Mouse (Mus musculus): ENCODE results near the gene Spic.
A peak's percentile ranks its signal among the peaks of the same experiment; 100 is the strongest.
"Not testable (repeated sequence)": the region's sequence is repeated elsewhere in the genome, so short reads cannot be mapped to it uniquely, and the experiment has no call there.

Spic gene

GRCm38 (mm10) chr10:88684925-88685324, at the start of gene Spic:
TSS of gene Spic (minus strand) at chr10:88685015.
- no peak for DNase-seq (ENCODE audit: low read depth in 1 of 2, low spot score in 2 of 2)

GRCm38 (mm10) chr10:88732309-88732622, 47.5 kb upstream of the Spic start:
- no peak for DNase-seq (ENCODE audit: low read depth in 1 of 2, low spot score in 2 of 2)

- no peak for DNase-seq (ENCODE audit: low read depth in 1 of 2, low spot score in 2 of 2)
These were observed 46.9 kb upstream of the Spic start for GRCm38 (mm10) chr10:88731496-88732308.

GRCm38 (mm10) chr10:88730571-88731495, 46.0 kb upstream of the Spic start, which contains the start of gene Arl1:
TSS of gene Arl1 (plus strand) at chr10:88730858.
- peak; percentile 79 to 87 for DNase-seq (ENCODE audit: low read depth in 1 of 2, low spot score in 2 of 2)

- no peak for DNase-seq (ENCODE audit: low read depth in 1 of 2, low spot score in 2 of 2)
These were observed 43.4 kb upstream of the Spic start for GRCm38 (mm10) chr10:88728166-88728565.

- DNase-seq (ENCODE audit: low read depth in 1 of 2, low spot score in 2 of 2) = peak in 1 of 2 experiments; percentile 30
These were observed 42.3 kb upstream of the Spic start for GRCm38 (mm10) chr10:88727128-88727527.

- DNase-seq (ENCODE audit: low read depth in 1 of 2, low spot score in 2 of 2) = peak in 1 of 2 experiments; percentile 33
These were observed 40.5 kb upstream of the Spic start for GRCm38 (mm10) chr10:88725343-88725742.

GRCm38 (mm10) chr10:88719618-88720017, 34.8 kb upstream of the Spic start:
- no peak for DNase-seq (ENCODE audit: low read depth in 1 of 2, low spot score in 2 of 2)

GRCm38 (mm10) chr10:88717756-88718025, 32.9 kb upstream of the Spic start:
- DNase-seq (ENCODE audit: low read depth in 1 of 2, low spot score in 2 of 2) = no peak

GRCm38 (mm10) chr10:88716986-88717755, 32.4 kb upstream of the Spic start:
- DNase-seq (ENCODE audit: low read depth in 1 of 2, low spot score in 2 of 2) = no peak

- no peak for DNase-seq (ENCODE audit: low read depth in 1 of 2, low spot score in 2 of 2)
These were observed 30.8 kb upstream of the Spic start for GRCm38 (mm10) chr10:88715621-88716020.

GRCm38 (mm10) chr10:88714744-88715143, 29.9 kb upstream of the Spic start:
- DNase-seq (ENCODE audit: low read depth in 1 of 2, low spot score in 2 of 2) = no peak

GRCm38 (mm10) chr10:88712359-88712758, 27.5 kb upstream of the Spic start:
- DNase-seq (ENCODE audit: low read depth in 1 of 2, low spot score in 2 of 2) = peak; percentile 23 to 24

- DNase-seq (ENCODE audit: low read depth in 1 of 2, low spot score in 2 of 2) = no peak
These were observed 24.1 kb upstream of the Spic start for GRCm38 (mm10) chr10:88708671-88709523.

- DNase-seq (ENCODE audit: low read depth in 1 of 2, low spot score in 2 of 2) = no peak
These were observed 16.1 kb upstream of the Spic start for GRCm38 (mm10) chr10:88700938-88701337.

GRCm38 (mm10) chr10:88682904-88683563, 1.8 kb downstream of the Spic start:
- no peak for DNase-seq (ENCODE audit: low read depth in 1 of 2, low spot score in 2 of 2)

GRCm38 (mm10) chr10:88672825-88673224, 12.0 kb downstream of the Spic start:
- DNase-seq (ENCODE audit: low read depth in 1 of 2, low spot score in 2 of 2) = no peak

GRCm38 (mm10) chr10:88672123-88672522, 12.7 kb downstream of the Spic start:
- no peak for DNase-seq (ENCODE audit: low read depth in 1 of 2, low spot score in 2 of 2)

GRCm38 (mm10) chr10:88669719-88670118, 15.1 kb downstream of the Spic start:
- no peak for DNase-seq (ENCODE audit: low read depth in 1 of 2, low spot score in 2 of 2)

GRCm38 (mm10) chr10:88663856-88664255, 21.0 kb downstream of the Spic start:
- not testable (repeated sequence) for DNase-seq (ENCODE audit: low read depth in 1 of 2, low spot score in 2 of 2)

Measured in monocyte, adult 2 months (primary cell).